Mouse (Mus musculus) limb, embryonic 12.5 days (tissue): Measurements from ENCODE around the gene Hs3st3b1. TPM values are rescaled to one million over a fixed set of nuclear protein-coding genes. Genes with fewer than 3 reads are reported as not detected.

ENCODE experiments used
- ATAC-seq: fragments of 200-750 bp; cut with Nextera tagmentation; 2 replicates; pipeline ENCODE4 v1.8.0; 2017; ENCODE audit warnings: low read depth, moderate TSS enrichment; ENCODE audit not compliant: insufficient number of reproducible peaks, insufficient read depth, low FRiP score, low TSS enrichment
- H3K27ac ChIP-seq: fragments of 300-500 bp; sonication (generic); 2 replicates; pipeline ENCODE4 v1.5.1; 2016; ENCODE audit warnings: mild to moderate bottlenecking, moderate library complexity
- H3K27me3 ChIP-seq: fragments of 300-500 bp; sonication (generic); 2 replicates; pipeline ENCODE4 v1.6.1; 2016; ENCODE audit warnings: mild to moderate bottlenecking, moderate library complexity
- H3K36me3 ChIP-seq: fragments of 300-500 bp; sonication (generic); 2 replicates; pipeline ENCODE4 v1.6.1; 2016; ENCODE audit warnings: mild to moderate bottlenecking, moderate library complexity
- H3K4me1 ChIP-seq: fragments of 300-500 bp; sonication (generic); replicated peaks from 2 replicates; pipeline ENCODE4 v1.6.1; 2016
- H3K4me2 ChIP-seq: fragments of 300-500 bp; sonication (generic); 2 replicates; pipeline ENCODE4 v1.6.1; 2016; ENCODE audit warnings: mild to moderate bottlenecking, moderate library complexity
- H3K4me3 ChIP-seq: fragments of 300-500 bp; sonication (generic); replicated peaks from 2 replicates; pipeline ENCODE4 v1.5.1; 2016; ENCODE audit warnings: mild to moderate bottlenecking
- H3K9ac ChIP-seq: fragments of 300-500 bp; sonication (generic); replicated peaks from 2 replicates; pipeline ENCODE4 v1.6.1; 2016; ENCODE audit warnings: mild to moderate bottlenecking, moderate library complexity
- H3K9me3 ChIP-seq: fragments of 300-500 bp; sonication (generic); 2 replicates; pipeline ENCODE4 v1.6.1; 2016; ENCODE audit warnings: mild to moderate bottlenecking, moderate library complexity
- WGBS: fragments of 180-500 bp; shearing (Covaris S2); methylation state at CpG from one replicate; pipeline ENCODE4 v1.1.7; 2016; 5-methylcytosine and 5-hydroxymethylcytosine counted together
- polyA plus RNA-seq: library from polyadenylated mRNA; unstranded; fragments of >200 nt; fragmentation: Nextera tagmentation; extraction: Ambion mirVana; gene quantifications from 2 replicates; pipeline ENCODE4 v1.2.1, GENCODE M21; 2016

Gene Hs3st3b1
- polyA plus RNA-seq, 1 experiment from 2014 or later, result 23.5 TPM

DNA sequence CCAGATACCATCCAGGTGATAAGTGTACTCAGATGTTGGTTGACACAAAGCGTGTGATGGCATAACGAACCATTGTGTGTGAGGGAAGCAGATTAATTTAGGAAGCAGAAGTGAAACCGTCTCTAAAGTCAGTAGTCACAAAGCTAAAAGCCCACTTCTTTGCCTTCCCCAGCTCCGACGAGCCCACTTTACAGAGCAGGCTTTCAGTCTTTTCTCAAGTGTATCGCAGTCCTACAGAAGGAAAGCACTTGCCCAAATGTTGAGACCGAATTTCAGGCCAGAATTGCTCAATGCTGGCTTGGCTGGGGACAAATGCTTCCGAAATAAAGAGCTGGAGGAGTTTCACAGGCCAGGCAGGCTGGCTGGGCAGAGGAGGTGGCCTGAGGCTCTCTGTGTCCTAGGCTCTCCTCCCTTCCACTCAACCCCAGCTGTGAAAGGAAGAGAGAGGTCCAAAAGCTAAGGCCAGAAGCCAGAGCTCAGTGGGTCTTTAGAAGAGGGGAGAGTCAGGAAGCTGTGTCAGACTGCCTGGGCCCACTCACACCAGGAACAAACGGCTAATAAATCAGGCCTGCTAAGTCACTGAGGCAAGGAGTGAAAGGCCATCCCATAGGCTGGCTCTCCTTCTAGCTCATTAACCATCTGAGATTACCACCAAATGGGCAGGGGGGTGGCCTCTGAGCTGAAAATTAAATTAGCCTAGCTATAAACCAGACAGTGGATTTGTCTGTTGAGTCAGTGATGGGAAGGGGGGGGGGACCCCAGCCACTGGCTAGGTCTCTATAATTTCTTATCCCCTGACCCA, 15.3 kb downstream of the Hs3st3b1 start:
- Histone ChIP-seq H3K36me3 (peaks cover 11% of the 10 kb centered on the region), H3K27me3 (peaks cover 9% of the 10 kb centered on the region; the same call in 1 of the 2 replicates), H3K4me2 (no peak overlapping the region), H3K4me1 (peaks cover 42% of the 10 kb centered on the region), H3K9ac (no peak overlapping the region), H3K27ac (no peak overlapping the region), H3K9me3 (no peaks in the 10 kb centered on the region), H3K4me3 (no peak overlapping the region)
- ATAC-seq, result no peak
- WGBS, result 49% methylated on average over 9 of the region's 9 CpGs

GRCm38 (mm10) chr11:63904787-63905186, 17.3 kb downstream of the Hs3st3b1 start:
- H3K9me3 ChIP-seq, result no peaks in the 10 kb centered on the region
- no peak overlapping the region for H3K4me2 ChIP-seq
- no peak overlapping the region for H3K4me3 ChIP-seq
- ATAC-seq, result no peak
- peaks cover 27% of the 10 kb centered on the region for H3K4me1 ChIP-seq
- WGBS, result 50% methylated on average over 4 of the region's 4 CpGs
- no peaks in the 10 kb centered on the region for H3K27me3 ChIP-seq
- H3K36me3 ChIP-seq, result peaks cover 12% of the 10 kb centered on the region
- no peak overlapping the region for H3K27ac ChIP-seq
- H3K9ac ChIP-seq, result no peak overlapping the region

- peaks cover 11% of the 10 kb centered on the region; the same call in 1 of the 2 replicates for H3K36me3 ChIP-seq
- peaks cover 22% of the 10 kb centered on the region for H3K4me1 ChIP-seq
- H3K4me2 ChIP-seq, result no peak overlapping the region
- H3K27me3 ChIP-seq, result no peaks in the 10 kb centered on the region
- H3K27ac ChIP-seq, result 0 out of 2 replicates have a peak overlapping the region, but pooled peaks have one; percentile 4
- no peaks in the 10 kb centered on the region for H3K9me3 ChIP-seq
- WGBS, result 32% methylated on average over 9 of the region's 9 CpGs
- ATAC-seq, result no peak
- H3K4me3 ChIP-seq, result no peak overlapping the region
- H3K9ac ChIP-seq, result no peak overlapping the region
Measured at GRCm38 (mm10) chr11:63898509-63899168, 23.5 kb downstream of the Hs3st3b1 start.

- Histone ChIP-seq H3K4me2 (no peak overlapping the region), H3K4me3 (no peak overlapping the region), H3K4me1 (peaks cover 22% of the 10 kb centered on the region), H3K9me3 (no peaks in the 10 kb centered on the region), H3K9ac (no peak overlapping the region), H3K27me3 (no peaks in the 10 kb centered on the region), H3K36me3 (peaks cover 11% of the 10 kb centered on the region; the same call in 1 of the 2 replicates), H3K27ac (no peak overlapping the region)
- WGBS, result 64% methylated on average over 13 of the region's 13 CpGs
- no peak for ATAC-seq
Measured at GRCm38 (mm10) chr11:63897856-63898508, 24.1 kb downstream of the Hs3st3b1 start.

DNA sequence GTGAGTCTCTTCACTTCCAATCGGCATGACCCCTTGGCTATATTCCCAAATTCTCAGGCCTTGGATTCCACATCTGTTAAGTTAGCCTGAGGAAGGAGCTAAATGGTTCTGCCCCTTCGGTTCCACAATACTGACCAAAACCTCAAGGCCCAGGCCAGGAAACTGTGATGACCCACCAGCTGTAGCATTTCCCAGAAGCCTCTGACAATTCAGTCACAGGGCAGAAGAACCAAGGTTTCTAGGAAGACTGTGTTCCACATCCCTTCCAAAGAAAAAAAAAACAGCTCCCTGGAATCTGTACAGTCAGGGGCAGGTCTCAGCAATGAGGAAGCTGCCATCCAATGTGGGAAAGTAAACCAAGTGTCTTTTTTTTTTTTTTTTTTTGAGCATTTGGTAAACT, 25.1 kb downstream of the Hs3st3b1 start:
- Histone ChIP-seq H3K4me1 (peaks cover 28% of the 10 kb centered on the region), H3K27ac (no peak overlapping the region), H3K9ac (no peak overlapping the region), H3K9me3 (no peaks in the 10 kb centered on the region), H3K27me3 (no peaks in the 10 kb centered on the region), H3K4me3 (no peak overlapping the region), H3K4me2 (no peak overlapping the region), H3K36me3 (peaks cover 11% of the 10 kb centered on the region; the same call in 1 of the 2 replicates)
- no peak for ATAC-seq
- 93% methylated on average over 2 of the region's 2 CpGs for WGBS

DNA sequence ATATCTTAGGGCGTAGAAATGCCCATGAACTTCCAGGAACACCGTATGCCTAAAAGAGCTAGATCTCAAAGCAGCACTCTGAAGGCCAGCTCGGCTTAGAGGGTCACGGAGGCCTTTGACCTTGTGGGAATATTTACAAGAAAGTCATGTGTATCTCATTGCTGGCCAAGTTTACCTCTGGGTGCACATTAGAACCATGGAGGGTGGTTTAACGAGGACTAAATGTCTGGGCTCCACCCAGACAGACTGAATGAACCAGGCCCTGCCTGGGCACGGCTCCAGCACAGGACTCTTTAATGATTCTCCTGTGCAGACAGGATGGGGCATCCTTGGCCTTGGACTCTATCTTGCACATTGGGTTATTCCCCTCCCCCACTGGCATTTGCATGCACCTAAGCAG, 27.9 kb downstream of the Hs3st3b1 start:
- Histone ChIP-seq H3K27ac (no peak overlapping the region), H3K4me2 (no peak overlapping the region), H3K9me3 (no peaks in the 10 kb centered on the region), H3K4me3 (no peak overlapping the region), H3K27me3 (no peaks in the 10 kb centered on the region), H3K9ac (no peak overlapping the region), H3K36me3 (peaks cover 4% of the 10 kb centered on the region; the same call in 1 of the 2 replicates), H3K4me1 (peaks cover 39% of the 10 kb centered on the region)
- no peak for ATAC-seq
- WGBS, result 51% methylated on average over 6 of the region's 6 CpGs

GRCm38 (mm10) chr11:63893557-63893956, 28.5 kb downstream of the Hs3st3b1 start:
- H3K9ac ChIP-seq, result no peak overlapping the region
- H3K27me3 ChIP-seq, result no peaks in the 10 kb centered on the region
- WGBS, result 87% methylated on average over 6 of the region's 6 CpGs

DNA sequence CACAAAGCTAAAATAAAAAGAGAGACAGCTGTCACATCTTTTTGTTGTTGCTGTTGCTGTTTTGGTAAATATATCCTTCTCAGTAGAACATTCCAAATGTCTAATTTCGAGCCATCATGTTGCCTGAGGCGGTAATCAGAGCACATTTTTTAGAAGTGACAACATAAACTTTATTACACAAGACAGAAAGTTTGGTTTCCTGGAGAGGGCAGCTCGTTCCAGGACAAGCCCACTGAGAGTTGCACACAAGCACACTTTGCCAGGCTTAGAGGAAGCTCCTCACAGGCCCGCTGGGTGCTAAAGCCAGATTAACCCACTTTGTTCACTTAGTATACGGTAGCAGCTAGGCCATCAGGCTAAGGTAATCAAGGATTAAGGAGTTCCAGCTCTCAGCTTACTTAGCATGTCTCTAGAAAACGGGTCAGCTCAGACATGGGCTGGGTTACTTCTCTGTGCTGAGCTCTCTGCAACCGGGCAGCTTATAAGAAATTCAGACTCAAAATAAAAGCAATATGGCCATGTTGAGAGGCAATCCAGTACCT, 30.5 kb downstream of the Hs3st3b1 start:
- Histone ChIP-seq H3K4me2 (no peak overlapping the region), H3K36me3 (peaks cover 19% of the 10 kb centered on the region), H3K27ac (no peak overlapping the region), H3K9me3 (no peaks in the 10 kb centered on the region), H3K4me3 (no peak overlapping the region), H3K4me1 (peaks cover 34% of the 10 kb centered on the region; the same call in 1 of the 2 replicates), H3K9ac (no peak overlapping the region), H3K27me3 (no peaks in the 10 kb centered on the region)
- no peak for ATAC-seq
- 50% methylated on average over 7 of the region's 7 CpGs for WGBS

More at GRCm38 (mm10) chr11:63893557-63893956, 28.5 kb downstream of the Hs3st3b1 start:
- Histone ChIP-seq H3K4me3 (no peak overlapping the region), H3K4me1 (peaks cover 32% of the 10 kb centered on the region), H3K9me3 (no peaks in the 10 kb centered on the region), H3K36me3 (peaks cover 9% of the 10 kb centered on the region), H3K4me2 (no peak overlapping the region), H3K27ac (no peak overlapping the region)
- no peak for ATAC-seq

- H3K27me3 ChIP-seq, result 0 out of 2 replicates have a peak, but pooled peaks cover 3% of the 10 kb centered on the region
- H3K36me3 ChIP-seq, result peaks cover 18% of the 10 kb centered on the region
- H3K9me3 ChIP-seq, result no peaks in the 10 kb centered on the region
- no peak for ATAC-seq
- H3K27ac ChIP-seq, result no peak overlapping the region
- 88% methylated on average over 3 of the region's 3 CpGs for WGBS
- no peak overlapping the region for H3K4me2 ChIP-seq
- H3K9ac ChIP-seq, result no peak overlapping the region
- no peak overlapping the region for H3K4me3 ChIP-seq
- H3K4me1 ChIP-seq, result peaks cover 13% of the 10 kb centered on the region; the same call in 1 of the 2 replicates
Measured at GRCm38 (mm10) chr11:63883385-63883784, 38.7 kb downstream of the Hs3st3b1 start.

DNA sequence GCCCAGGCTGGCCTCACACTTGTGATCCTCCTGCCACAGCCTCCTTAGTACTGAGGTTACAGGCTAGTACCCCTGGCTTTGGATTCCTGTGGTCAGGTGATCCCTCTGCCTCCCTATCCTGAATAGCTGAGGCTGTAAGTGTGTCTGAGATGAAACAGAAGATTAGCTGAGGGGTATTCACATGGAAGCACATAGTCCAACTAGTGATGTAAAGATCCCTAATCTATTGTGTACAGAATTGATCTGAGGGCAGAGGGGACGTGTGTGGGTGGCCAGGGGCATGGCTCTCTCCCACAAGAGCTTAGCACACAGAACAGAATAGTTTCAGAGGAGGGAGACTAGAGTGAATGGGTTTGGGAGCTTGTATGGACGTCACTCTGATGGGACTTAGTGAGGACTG, 41.8 kb downstream of the Hs3st3b1 start:
- Histone ChIP-seq H3K9me3 (no peaks in the 10 kb centered on the region), H3K27ac (no peak overlapping the region), H3K27me3 (0 out of 2 replicates have a peak, but pooled peaks cover 3% of the 10 kb centered on the region), H3K36me3 (peaks cover 6% of the 10 kb centered on the region; the same call in 1 of the 2 replicates), H3K4me2 (no peak overlapping the region), H3K9ac (no peak overlapping the region), H3K4me3 (no peak overlapping the region), H3K4me1 (peaks cover 9% of the 10 kb centered on the region; the same call in 1 of the 2 replicates)
- no peak for ATAC-seq
- WGBS, result 66% methylated on average over 2 of the region's 2 CpGs

- ATAC-seq, result no peak
- H3K36me3 ChIP-seq, result no peaks in the 10 kb centered on the region
- H3K9ac ChIP-seq, result no peak overlapping the region
- no peak overlapping the region for H3K27ac ChIP-seq
- H3K27me3 ChIP-seq, result 0 out of 2 replicates have a peak, but pooled peaks cover 3% of the 10 kb centered on the region
- H3K4me3 ChIP-seq, result no peak overlapping the region
- no peaks in the 10 kb centered on the region for H3K9me3 ChIP-seq
- 61% methylated on average over 10 of the region's 10 CpGs for WGBS
- H3K4me1 ChIP-seq, result peaks cover 9% of the 10 kb centered on the region; the same call in 1 of the 2 replicates
- no peak overlapping the region for H3K4me2 ChIP-seq
Measured at GRCm38 (mm10) chr11:63879261-63879660, 42.8 kb downstream of the Hs3st3b1 start.
